Mouse (Mus musculus) CH12.LX (cell line): Measurements from ENCODE around the gene Pced1b. TPM values are rescaled to one million over a fixed set of nuclear protein-coding genes. Genes with fewer than 3 reads are reported as not detected.

Source experiments
- DNase-seq: peaks from one replicate; pipeline ENCODE4 v3.0.0-alpha.2; 2013; ENCODE audit errors: extremely low read depth
- H3K27ac ChIP-seq: 2 replicates; pipeline ENCODE4 v1.5.1; 2012; ENCODE audit warnings: low read depth, mild to moderate bottlenecking, control low read depth, moderate library complexity; ENCODE audit not compliant: insufficient read depth
- H3K27me3 ChIP-seq: replicated peaks from 2 replicates; pipeline ENCODE3; 2012; ENCODE audit warnings: inconsistent platforms
- H3K36me3 ChIP-seq, 2 experiments: replicated peaks in 1 of 2; 2 replicates each; pipeline versions ENCODE3 to v1.6.1; 2012; ENCODE audit warnings: inconsistent platforms in 1 of 2, low read length in 1 of 2, mild to moderate bottlenecking in 1 of 2, mixed read lengths in 1 of 2, moderate library complexity in 1 of 2; ENCODE audit not compliant: control insufficient read depth in 1 of 2, insufficient read depth in 1 of 2
- H3K4me1 ChIP-seq, 2 experiments: 2 replicates each; pipeline ENCODE4 v1.6.1; 2012; ENCODE audit warnings: inconsistent platforms in 1 of 2, moderate library complexity in 1 of 2; ENCODE audit not compliant: insufficient read depth in 2 of 2, control insufficient read depth in 1 of 2
- H3K4me2 ChIP-seq: 2 replicates; pipeline ENCODE4 v1.6.1; 2012; ENCODE audit warnings: low read depth, mild to moderate bottlenecking, control low read depth; ENCODE audit not compliant: poor library complexity, insufficient read depth, severe bottlenecking
- H3K4me3 ChIP-seq, 3 experiments: fragments of 150-350 bp in 1 of 3; sonication (generic) in 1 of 3; replicated peaks in 1 of 3; 2 replicates each; pipeline versions ENCODE3 to v1.5.1; 2011 to 2012; ENCODE audit warnings: low read depth in 2 of 3, low read length in 2 of 3, mild to moderate bottlenecking in 2 of 3, moderate library complexity in 2 of 3, control low read depth in 1 of 3, improper control_type of control experiment in 1 of 3, inconsistent platforms in 1 of 3, mixed read lengths in 1 of 3; ENCODE audit not compliant: poor library complexity in 1 of 3
- H3K79me2 ChIP-seq: replicated peaks from 2 replicates; pipeline ENCODE4 v1.6.1; 2012; ENCODE audit warnings: mild to moderate bottlenecking, moderate library complexity; ENCODE audit not compliant: control insufficient read depth, poor library complexity, insufficient read depth, severe bottlenecking; ENCODE audit errors: extremely low read depth
- H3K9ac ChIP-seq: 2 replicates; pipeline ENCODE4 v1.6.1; 2012; ENCODE audit warnings: low read depth, mild to moderate bottlenecking, control low read depth, moderate library complexity; ENCODE audit not compliant: insufficient read depth
- H3K9me3 ChIP-seq: replicated peaks from 2 replicates; pipeline ENCODE3; 2012; ENCODE audit warnings: low read length, inconsistent platforms, mixed read lengths
- BHLHE40 ChIP-seq: IDR thresholded peaks from 2 replicates; pipeline ENCODE4 v1.6.1; 2011; ENCODE audit warnings: mild to moderate bottlenecking, low read depth, low read length, improper control_type of control experiment
- CHD1 ChIP-seq: IDR thresholded peaks from 2 replicates; pipeline ENCODE4 v1.6.1; 2012; ENCODE audit warnings: low read depth, low read length, improper control_type of control experiment, inconsistent platforms
- CHD2 ChIP-seq: IDR thresholded peaks from 2 replicates; pipeline ENCODE4 v1.6.1; 2011; ENCODE audit warnings: low read length, improper control_type of control experiment
- CTCF ChIP-seq, 2 experiments: IDR thresholded peaks in 1 of 2; conservative IDR thresholded peaks in 1 of 2; 2 replicates each; pipeline ENCODE4 v1.5.1; 2011 to 2012; ENCODE audit warnings: low read depth in 2 of 2, low read length in 2 of 2, improper control_type of control experiment in 1 of 2, inconsistent platforms in 1 of 2, mild to moderate bottlenecking in 1 of 2, moderate library complexity in 1 of 2
- E2F4 ChIP-seq: IDR thresholded peaks from 2 replicates; pipeline ENCODE4 v1.6.1; 2011; ENCODE audit warnings: low read depth, low read length, improper control_type of control experiment; ENCODE audit not compliant: insufficient replicate concordance
- ELF1 ChIP-seq: IDR thresholded peaks from 2 replicates; pipeline ENCODE4 v1.6.1; 2014; ENCODE audit warnings: low read depth, mild to moderate bottlenecking, inconsistent platforms, low read length, improper control_type of control experiment
- EP300 ChIP-seq: IDR thresholded peaks from 2 replicates; pipeline ENCODE4 v1.6.1; 2011; ENCODE audit warnings: low read length, improper control_type of control experiment
- ETS1 ChIP-seq: conservative IDR thresholded peaks from 2 replicates; pipeline ENCODE4 v1.6.1; 2012; ENCODE audit warnings: low read depth, mild to moderate bottlenecking, inconsistent platforms, low read length, improper control_type of control experiment, moderate library complexity
- GABPA ChIP-seq: IDR thresholded peaks from 2 replicates; pipeline ENCODE4 v1.6.1; 2012; ENCODE audit warnings: low read depth, low read length, improper control_type of control experiment, inconsistent platforms; ENCODE audit not compliant: insufficient replicate concordance
- HCFC1 ChIP-seq: IDR thresholded peaks from 2 replicates; pipeline ENCODE4 v1.6.1; 2012; ENCODE audit warnings: low read depth, mild to moderate bottlenecking, inconsistent platforms, low read length, improper control_type of control experiment
- IRF4 ChIP-seq: IDR thresholded peaks from 2 replicates; pipeline ENCODE4 v1.6.1; 2014; ENCODE audit warnings: low read depth, mild to moderate bottlenecking, inconsistent platforms, low read length, improper control_type of control experiment
- JUN ChIP-seq: IDR thresholded peaks from 2 replicates; pipeline ENCODE4 v1.6.1; 2011; ENCODE audit warnings: low read depth, mild to moderate bottlenecking, low read length, improper control_type of control experiment, moderate library complexity; ENCODE audit not compliant: insufficient read depth
- JUND ChIP-seq: conservative IDR thresholded peaks from 2 replicates; pipeline ENCODE4 v1.6.1; 2011; ENCODE audit warnings: low read depth, low read length, improper control_type of control experiment
- KAT2A ChIP-seq: IDR thresholded peaks from 2 replicates; pipeline ENCODE4 v1.6.1; 2012; ENCODE audit warnings: low read length, improper control_type of control experiment, inconsistent platforms; ENCODE audit not compliant: insufficient replicate concordance
- MAFK ChIP-seq: IDR thresholded peaks from 2 replicates; pipeline ENCODE4 v1.6.1; 2011; ENCODE audit warnings: low read length, improper control_type of control experiment; ENCODE audit not compliant: insufficient replicate concordance
- MAX ChIP-seq: IDR thresholded peaks from 2 replicates; pipeline ENCODE4 v1.6.1; 2011; ENCODE audit warnings: low read length, improper control_type of control experiment
- MAZ ChIP-seq: IDR thresholded peaks from 2 replicates; pipeline ENCODE4 v1.6.1; 2012; ENCODE audit warnings: low read depth, mild to moderate bottlenecking, inconsistent platforms, low read length, improper control_type of control experiment, moderate library complexity
- MEF2A ChIP-seq: IDR thresholded peaks from 2 replicates; pipeline ENCODE4 v1.6.1; 2014; ENCODE audit warnings: low read depth, mild to moderate bottlenecking, inconsistent platforms, low read length, improper control_type of control experiment, borderline replicate concordance
- MXI1 ChIP-seq: IDR thresholded peaks from 2 replicates; pipeline ENCODE4 v1.6.1; 2011; ENCODE audit warnings: mild to moderate bottlenecking, low read depth, low read length, improper control_type of control experiment
- MYC ChIP-seq: IDR thresholded peaks from 2 replicates; pipeline ENCODE4 v1.6.1; 2011; ENCODE audit warnings: low read depth, mild to moderate bottlenecking, improper control_type of control experiment, low read length
- NELFE ChIP-seq: IDR thresholded peaks from 2 replicates; pipeline ENCODE4 v1.6.1; 2011; ENCODE audit warnings: low read depth, low read length, improper control_type of control experiment
- NRF1 ChIP-seq: IDR thresholded peaks from 2 replicates; pipeline ENCODE4 v1.6.1; 2014; ENCODE audit warnings: low read depth, mild to moderate bottlenecking, inconsistent platforms, low read length, improper control_type of control experiment, moderate library complexity
- PAX5 ChIP-seq: IDR thresholded peaks from 2 replicates; pipeline ENCODE4 v1.6.1; 2012; ENCODE audit warnings: low read length, inconsistent platforms, mixed read lengths
- POLR2A ChIP-seq: IDR thresholded peaks from 2 replicates; pipeline ENCODE4 v1.6.1; 2011; ENCODE audit warnings: low read depth, mild to moderate bottlenecking, improper control_type of control experiment, low read length
- POLR2AphosphoS2 ChIP-seq: IDR thresholded peaks from 2 replicates; pipeline ENCODE4 v1.6.1; 2011; ENCODE audit warnings: low read depth, low read length, improper control_type of control experiment
- RAD21 ChIP-seq: IDR thresholded peaks from 2 replicates; pipeline ENCODE4 v1.6.1; 2011; ENCODE audit warnings: low read depth, mild to moderate bottlenecking, low read length, improper control_type of control experiment, moderate library complexity
- RCOR1 ChIP-seq: conservative IDR thresholded peaks from 2 replicates; pipeline ENCODE4 v1.6.1; 2012; ENCODE audit warnings: low read depth, mild to moderate bottlenecking, inconsistent platforms, low read length, improper control_type of control experiment
- SIN3A ChIP-seq: IDR thresholded peaks from 2 replicates; pipeline ENCODE4 v1.6.1; 2012; ENCODE audit warnings: low read length, improper control_type of control experiment, inconsistent platforms
- SMC3 ChIP-seq: IDR thresholded peaks from 2 replicates; pipeline ENCODE4 v1.6.1; 2011; ENCODE audit warnings: low read depth, low read length, improper control_type of control experiment
- TBP ChIP-seq: conservative IDR thresholded peaks from 2 replicates; pipeline ENCODE4 v1.6.1; 2011; ENCODE audit warnings: low read depth, low read length, improper control_type of control experiment
- TCF12 ChIP-seq: IDR thresholded peaks from 2 replicates; pipeline ENCODE4 v1.6.1; 2014; ENCODE audit warnings: low read depth, mild to moderate bottlenecking, inconsistent platforms, low read length, improper control_type of control experiment
- UBTF ChIP-seq: IDR thresholded peaks from 2 replicates; pipeline ENCODE4 v1.6.1; 2012; ENCODE audit warnings: low read depth, mild to moderate bottlenecking, inconsistent platforms, low read length, improper control_type of control experiment, moderate library complexity
- USF1 ChIP-seq: IDR thresholded peaks from 2 replicates; pipeline ENCODE4 v1.6.1; 2014; ENCODE audit warnings: low read depth, mild to moderate bottlenecking, inconsistent platforms, low read length, improper control_type of control experiment
- USF2 ChIP-seq: conservative IDR thresholded peaks from 2 replicates; pipeline ENCODE4 v1.6.1; 2011; ENCODE audit warnings: low read depth, low read length, improper control_type of control experiment
- ZC3H11A ChIP-seq: IDR thresholded peaks from 2 replicates; pipeline ENCODE4 v1.6.1; 2012; ENCODE audit warnings: low read depth, mild to moderate bottlenecking, inconsistent platforms, low read length, improper control_type of control experiment
- ZKSCAN1 ChIP-seq: IDR thresholded peaks from 2 replicates; pipeline ENCODE4 v1.6.1; 2012; ENCODE audit warnings: low read depth, inconsistent platforms, low read length, improper control_type of control experiment, borderline replicate concordance
- ZMIZ1 ChIP-seq: IDR thresholded peaks from 2 replicates; pipeline ENCODE4 v1.6.1; 2012; ENCODE audit warnings: low read depth, mild to moderate bottlenecking, inconsistent platforms, low read length, improper control_type of control experiment
- ZNF384 ChIP-seq: IDR thresholded peaks from 2 replicates; pipeline ENCODE4 v1.6.1; 2012; ENCODE audit warnings: low read depth, low read length, improper control_type of control experiment, inconsistent platforms
- dilution Hi-C: fragments of 300-500 bp; cut with MboI; formaldehyde crosslinking; loops from 2 replicates; pipeline ENCODE4 v1.14.3; 2020; ENCODE audit warnings: low sequenced_read_pairs; ENCODE audit not compliant: extremely low pct_unique_long_range_greater_than_20kb, extremely low pct_ligation_motif_present
- in situ Hi-C: fragments of 300-500 bp; cut with MboI; formaldehyde crosslinking; loops from 3 replicates; pipeline ENCODE4 v1.14.3; 2019; ENCODE audit warnings: low sequenced_read_pairs, low pct_ligation_motif_present, low pct_unique_long_range_greater_than_20kb, mixed read lengths
- polyA plus RNA-seq: library from polyadenylated mRNA; unstranded; fragments of >175 nt; gene quantifications from 2 replicates; pipeline ENCODE4 v1.2.1, GENCODE M21; 2012; ENCODE audit warnings: low read depth; ENCODE audit not compliant: insufficient read length
- total RNA-seq, 2 experiments: library from RNA; depleted of rRNA; stranded (reverse); fragments of 300-350 nt in 1 of 2; fragments of >200 nt in 1 of 2; gene quantifications; 2 replicates each; pipeline ENCODE4 v1.2.3; 2012 to 2014

Gene Pced1b
- total and polyA plus RNA-seq, 3 experiments = 12.3 to 44.2 (median 21.1) TPM

- peak overlapping the region; percentile 93 for H3K27ac ChIP-seq
- H3K9me3 ChIP-seq = no peaks in the 10 kb centered on the region
- no peak overlapping the region for H3K9ac ChIP-seq
- peaks cover 41 to 63% of the 10 kb centered on the region in 2 experiments for H3K36me3 ChIP-seq
- in situ Hi-C loops (loop anchor here (5.0 to 10.0 kb wide), 2 partner anchors 72 to 130 kb away; no protein-coding TSS in a partner anchor), dilution Hi-C loops (no loop called here)
- TF ChIP-seq SIN3A (0 out of 2 replicates have a peak, but pooled peaks have one; percentile 56), RAD21 (no peak), HCFC1 (no peak), ZKSCAN1 (no peak), JUN (no peak), JUND (no peak), EP300 (peak; percentile 59), MYC (no peak), MAX (no peak), ZNF384 (peak; percentile 50; the same call in 1 of the 2 replicates), POLR2A (no peak), ZMIZ1 (no peak), POLR2AphosphoS2 (no peak), KAT2A (no peak), NRF1 (no peak), ETS1 (peak; percentile 58), NELFE (no peak), USF2 (no peak), BHLHE40 (peak; percentile 67), MAFK (0 out of 2 replicates have a peak, but pooled peaks have one; percentile 50), UBTF (no peak), MEF2A (peak; percentile 77; the same call in 1 of the 2 replicates), MXI1 (0 out of 2 replicates have a peak, but pooled peaks have one; percentile 32), RCOR1 (no peak), IRF4 (peak; percentile 62; the same call in 1 of the 2 replicates), GABPA (no peak), SMC3 (no peak), E2F4 (no peak), CTCF (conservative IDR thresholded peaks at IDR 0.05 in 1 of 2, IDR thresholded peaks at IDR 0.05 in 1 of 2; ENCODE audit: low read depth in 2 of 2, low read length in 2 of 2) (no peak), USF1 (no peak), ZC3H11A (no peak), PAX5 (no peak), CHD2 (peak; percentile 34; the same call in 1 of the 2 replicates), TBP (0 out of 2 replicates have a peak, but pooled peaks have one; percentile 6), TCF12 (peak; percentile 54; the same call in 1 of the 2 replicates), MAZ (peak; percentile 68; the same call in 1 of the 2 replicates), CHD1 (no peak), ELF1 (no peak)
- no peak overlapping the region for H3K4me3 ChIP-seq
- H3K4me2 ChIP-seq = peak overlapping the region; percentile 4; the same call in 1 of the 2 replicates
- peak; percentile 84 for DNase-seq
- H3K79me2 ChIP-seq = peaks cover 56% of the 10 kb centered on the region
- H3K4me1 ChIP-seq = peaks cover 39 to 77% of the 10 kb centered on the region in 2 experiments
- no peaks in the 10 kb centered on the region for H3K27me3 ChIP-seq
These were observed 135.7 kb downstream of the Pced1b start for GRCm38 (mm10) chr15:97382567-97382966.
